Mouse (Mus musculus): ENCODE data around the gene Trpc4ap. TPM values are rescaled to one million over a fixed set of nuclear protein-coding genes. Genes with fewer than 3 reads are reported as not detected.

Trpc4ap gene
- polyA plus RNA-seq, 1 experiment from 2014 or later = 190 TPM

GRCm38 (mm10) chr2:155689211-155689610 is 3.0 kb downstream of the Trpc4ap start:
- no peak overlapping the region for H3K9ac ChIP-seq
- H3K36me3 ChIP-seq = 0 out of 2 replicates have a peak, but pooled peaks cover 9% of the 10 kb centered on the region
- no peak overlapping the region for H3K27ac ChIP-seq
- no peak overlapping the region for H3K4me3 ChIP-seq
- no peak overlapping the region for H3K4me2 ChIP-seq (replicated peaks)
- no peaks in the 10 kb centered on the region for H3K9me3 ChIP-seq (replicated peaks)
- WGBS = 88% methylated on average over 4 of the region's 4 CpGs
- no peak for ATAC-seq (ENCODE audit: low FRiP score)
- no peaks in the 10 kb centered on the region for H3K27me3 ChIP-seq
- H3K4me1 ChIP-seq = peaks cover 14% of the 10 kb centered on the region

GRCm38 (mm10) chr2:155687746-155688145 is 4.4 kb downstream of the Trpc4ap start:
- WGBS = 97% methylated on average over 11 of the region's 11 CpGs
- Histone ChIP-seq H3K9me3 (replicated peaks) (no peaks in the 10 kb centered on the region), H3K9ac (no peak overlapping the region), H3K36me3 (0 out of 2 replicates have a peak, but pooled peaks cover 9% of the 10 kb centered on the region), H3K27me3 (no peaks in the 10 kb centered on the region), H3K4me1 (peaks cover 14% of the 10 kb centered on the region), H3K27ac (no peak overlapping the region), H3K4me3 (no peak overlapping the region), H3K4me2 (replicated peaks) (no peak overlapping the region)
- no peak for ATAC-seq (ENCODE audit: low FRiP score)

- H3K9ac ChIP-seq = no peak overlapping the region
- no peaks in the 10 kb centered on the region for H3K27me3 ChIP-seq
- no peak for ATAC-seq (ENCODE audit: low FRiP score)
- no peak overlapping the region for H3K4me2 ChIP-seq (replicated peaks)
- peaks cover 14% of the 10 kb centered on the region for H3K4me1 ChIP-seq
- H3K4me3 ChIP-seq = no peak overlapping the region
- no peak overlapping the region for H3K27ac ChIP-seq
- H3K36me3 ChIP-seq = 0 out of 2 replicates have a peak, but pooled peaks cover 9% of the 10 kb centered on the region
- 87% methylated on average over 5 of the region's 5 CpGs for WGBS
- H3K9me3 ChIP-seq (replicated peaks) = no peaks in the 10 kb centered on the region
Observed at GRCm38 (mm10) chr2:155686572-155686971, 5.6 kb downstream of the Trpc4ap start.

- no peak overlapping the region for H3K27ac ChIP-seq
- no peaks in the 10 kb centered on the region for H3K27me3 ChIP-seq
- ATAC-seq (ENCODE audit: low FRiP score) = no peak
- H3K9ac ChIP-seq = no peak overlapping the region
- no peaks in the 10 kb centered on the region for H3K9me3 ChIP-seq (replicated peaks)
- WGBS = 95% methylated on average over 5 of the region's 5 CpGs
- peaks cover 3% of the 10 kb centered on the region; the same call in 1 of the 2 replicates for H3K4me1 ChIP-seq
- H3K4me3 ChIP-seq = no peak overlapping the region
- 0 out of 2 replicates have a peak, but pooled peaks cover 9% of the 10 kb centered on the region for H3K36me3 ChIP-seq
- no peak overlapping the region for H3K4me2 ChIP-seq (replicated peaks)
Observed at GRCm38 (mm10) chr2:155683821-155684220, 8.4 kb downstream of the Trpc4ap start.

GRCm38 (mm10) chr2:155683137-155683536 is 9.0 kb downstream of the Trpc4ap start:
- ATAC-seq (ENCODE audit: low FRiP score) = no peak
- WGBS = 71% methylated on average over 3 of the region's 3 CpGs
- no peak overlapping the region for H3K4me3 ChIP-seq

GRCm38 (mm10) chr2:155681874-155682273 is 10.3 kb downstream of the Trpc4ap start:
- Histone ChIP-seq H3K4me3 (no peak overlapping the region), H3K9ac (no peak overlapping the region), H3K27ac (no peak overlapping the region), H3K36me3 (0 out of 2 replicates have a peak, but pooled peaks cover 5% of the 10 kb centered on the region), H3K4me2 (replicated peaks) (no peak overlapping the region), H3K27me3 (no peaks in the 10 kb centered on the region), H3K4me1 (peaks cover 3% of the 10 kb centered on the region; the same call in 1 of the 2 replicates), H3K9me3 (replicated peaks) (no peaks in the 10 kb centered on the region)
- WGBS = 81% methylated on average over 2 of the region's 2 CpGs
- ATAC-seq (ENCODE audit: low FRiP score) = no peak

More at GRCm38 (mm10) chr2:155683137-155683536, 9.0 kb downstream of the Trpc4ap start:
- no peaks in the 10 kb centered on the region for H3K27me3 ChIP-seq
- no peak overlapping the region for H3K27ac ChIP-seq
- no peaks in the 10 kb centered on the region for H3K9me3 ChIP-seq (replicated peaks)
- H3K4me2 ChIP-seq (replicated peaks) = no peak overlapping the region
- no peak overlapping the region for H3K9ac ChIP-seq
- H3K4me1 ChIP-seq = peaks cover 3% of the 10 kb centered on the region; the same call in 1 of the 2 replicates
- 0 out of 2 replicates have a peak, but pooled peaks cover 9% of the 10 kb centered on the region for H3K36me3 ChIP-seq

GRCm38 (mm10) chr2:155681194-155681593 is 11.0 kb downstream of the Trpc4ap start:
- Histone ChIP-seq H3K4me2 (replicated peaks) (no peak overlapping the region), H3K36me3 (0 out of 2 replicates have a peak, but pooled peaks cover 5% of the 10 kb centered on the region), H3K27ac (no peak overlapping the region), H3K9ac (no peak overlapping the region), H3K4me3 (no peak overlapping the region), H3K27me3 (no peaks in the 10 kb centered on the region), H3K9me3 (replicated peaks) (no peaks in the 10 kb centered on the region), H3K4me1 (peaks cover 3% of the 10 kb centered on the region; the same call in 1 of the 2 replicates)
- ATAC-seq (ENCODE audit: low FRiP score) = no peak
- WGBS = 75% methylated on average over 8 of the region's 8 CpGs

- H3K27me3 ChIP-seq = no peaks in the 10 kb centered on the region
- H3K27ac ChIP-seq = no peak overlapping the region
- H3K36me3 ChIP-seq = 0 out of 2 replicates have a peak, but pooled peaks cover 2% of the 10 kb centered on the region
- 81% methylated on average over 5 of the region's 5 CpGs for WGBS
- no peak overlapping the region for H3K4me3 ChIP-seq
- no peak overlapping the region for H3K9ac ChIP-seq
- no peaks in the 10 kb centered on the region for H3K9me3 ChIP-seq (replicated peaks)
- H3K4me1 ChIP-seq = 0 out of 2 replicates have a peak, but pooled peaks cover 3% of the 10 kb centered on the region
- no peak for ATAC-seq (ENCODE audit: low FRiP score)
- no peak overlapping the region for H3K4me2 ChIP-seq (replicated peaks)
Observed at GRCm38 (mm10) chr2:155680591-155680990, 11.6 kb downstream of the Trpc4ap start.

- Histone ChIP-seq H3K4me3 (no peak overlapping the region), H3K36me3 (no peaks in the 10 kb centered on the region), H3K4me2 (replicated peaks) (no peak overlapping the region), H3K27ac (no peak overlapping the region), H3K4me1 (0 out of 2 replicates have a peak, but pooled peaks cover 3% of the 10 kb centered on the region), H3K9me3 (replicated peaks) (no peaks in the 10 kb centered on the region), H3K9ac (no peak overlapping the region), H3K27me3 (no peaks in the 10 kb centered on the region)
- ATAC-seq (ENCODE audit: low FRiP score) = no peak
- 93% methylated on average over 4 of the region's 4 CpGs for WGBS
Observed at GRCm38 (mm10) chr2:155679586-155680110, 12.5 kb downstream of the Trpc4ap start.

- no peak for ATAC-seq (ENCODE audit: low FRiP score)
- Histone ChIP-seq H3K4me1 (no peaks in the 10 kb centered on the region), H3K27ac (no peak overlapping the region), H3K36me3 (peaks cover 25% of the 10 kb centered on the region), H3K4me2 (replicated peaks) (no peak overlapping the region), H3K9me3 (replicated peaks) (no peaks in the 10 kb centered on the region), H3K4me3 (no peak overlapping the region), H3K9ac (no peak overlapping the region), H3K27me3 (no peaks in the 10 kb centered on the region)
- 69% methylated on average over 4 of the region's 4 CpGs for WGBS
Observed at GRCm38 (mm10) chr2:155675118-155675517, 17.1 kb downstream of the Trpc4ap start.

- no peak overlapping the region for H3K4me3 ChIP-seq
- no peaks in the 10 kb centered on the region for H3K27me3 ChIP-seq
- no peaks in the 10 kb centered on the region for H3K4me1 ChIP-seq
- H3K4me2 ChIP-seq (replicated peaks) = no peak overlapping the region
- no peak overlapping the region for H3K9ac ChIP-seq
- H3K36me3 ChIP-seq = peaks cover 28% of the 10 kb centered on the region
- WGBS = 30% methylated on average over 2 of the region's 2 CpGs
- no peak for ATAC-seq (ENCODE audit: low FRiP score)
- H3K9me3 ChIP-seq (replicated peaks) = no peaks in the 10 kb centered on the region
- H3K27ac ChIP-seq = no peak overlapping the region
Observed at GRCm38 (mm10) chr2:155673546-155673945, 18.6 kb downstream of the Trpc4ap start.

GRCm38 (mm10) chr2:155671236-155671635 is 20.9 kb downstream of the Trpc4ap start:
- H3K4me3 ChIP-seq = no peak overlapping the region
- no peak for ATAC-seq (ENCODE audit: low FRiP score)
- no peak overlapping the region for H3K27ac ChIP-seq
- no peaks in the 10 kb centered on the region for H3K4me1 ChIP-seq
- H3K4me2 ChIP-seq (replicated peaks) = no peak overlapping the region
- no peaks in the 10 kb centered on the region for H3K9me3 ChIP-seq (replicated peaks)
- H3K27me3 ChIP-seq = no peaks in the 10 kb centered on the region
- WGBS = 89% methylated on average over 4 of the region's 4 CpGs
- H3K36me3 ChIP-seq = peaks cover 45% of the 10 kb centered on the region
- no peak overlapping the region for H3K9ac ChIP-seq

GRCm38 (mm10) chr2:155668461-155668860 is 23.7 kb downstream of the Trpc4ap start:
- H3K27ac ChIP-seq = no peak overlapping the region
- H3K4me3 ChIP-seq = no peak overlapping the region
- peaks cover 72% of the 10 kb centered on the region for H3K36me3 ChIP-seq
- no peaks in the 10 kb centered on the region for H3K27me3 ChIP-seq
- H3K9ac ChIP-seq = no peak overlapping the region
- ATAC-seq (ENCODE audit: low FRiP score) = no peak
- no peaks in the 10 kb centered on the region for H3K9me3 ChIP-seq (replicated peaks)
- H3K4me1 ChIP-seq = no peaks in the 10 kb centered on the region
- no peak overlapping the region for H3K4me2 ChIP-seq (replicated peaks)
- WGBS = 82% methylated on average over 4 of the region's 4 CpGs
